Mouse (Mus musculus): ENCODE measurements around the gene Dusp11. TPM values are rescaled to one million over a fixed set of nuclear protein-coding genes. Genes with fewer than 3 reads are reported as not detected.
"Not testable (repeated sequence)": the region's sequence is repeated elsewhere in the genome, so short reads cannot be mapped to it uniquely, and the experiment has no call there.

Gene Dusp11
- polyA plus RNA-seq (2016; fragmentation: Nextera tagmentation; extraction: Ambion mirVana) = 37.0 and 38.0 TPM in 2 replicates

- H3K27me3 ChIP-seq (ENCODE audit: insufficient read depth, poor library complexity, severe bottlenecking) = no peaks in the 10 kb centered on the region
- peak within 1 kb of the TSS; percentile 96 for H3K27ac ChIP-seq
- H3K9me3 ChIP-seq = no peaks in the 10 kb centered on the region
- peak within 1 kb of the TSS; percentile 93 for H3K4me3 ChIP-seq
- under 1% methylated on average over 70 of the region's 70 CpGs for WGBS
- DNase-seq (ENCODE audit: low spot score) = peak; percentile 94
- peaks cover 28% of the 10 kb centered on the region for H3K36me3 ChIP-seq
- peaks cover 10% of the 10 kb centered on the region for H3K4me1 ChIP-seq (replicated peaks)
Observed at GRCm38 (mm10) chr6:85961101-85962091, at the start of gene Dusp11. Gene Dusp11, minus strand, starts transcription at chr6:85961667.

GRCm38 (mm10) chr6:86009980-86010379, 48.5 kb upstream of the Dusp11 start:
- peak; percentile 53 for DNase-seq (ENCODE audit: low spot score)
- H3K9me3 ChIP-seq = no peaks in the 10 kb centered on the region
- no peaks in the 10 kb centered on the region for H3K4me1 ChIP-seq (replicated peaks)
- no peaks in the 10 kb centered on the region for H3K27me3 ChIP-seq (ENCODE audit: insufficient read depth, poor library complexity, severe bottlenecking)
- no peak overlapping the region for H3K4me3 ChIP-seq
- no peak overlapping the region for H3K27ac ChIP-seq
- WGBS = 41% methylated on average over 4 of the region's 4 CpGs
- H3K36me3 ChIP-seq = no peaks in the 10 kb centered on the region

GRCm38 (mm10) chr6:86004271-86005148, 43.0 kb upstream of the Dusp11 start:
- no peaks in the 10 kb centered on the region for H3K27me3 ChIP-seq (ENCODE audit: insufficient read depth, poor library complexity, severe bottlenecking)
- peak; percentile 84 for DNase-seq (ENCODE audit: low spot score)
- H3K4me3 ChIP-seq = peak overlapping the region; percentile 24; the same call in 1 of the 2 replicates
- no peak overlapping the region for H3K27ac ChIP-seq
- peaks cover 6% of the 10 kb centered on the region for H3K4me1 ChIP-seq (replicated peaks)
- H3K9me3 ChIP-seq = no peaks in the 10 kb centered on the region
- H3K36me3 ChIP-seq = no peaks in the 10 kb centered on the region
- WGBS = 14% methylated on average over 18 of the region's 18 CpGs

- 75% methylated on average over 18 of the region's 18 CpGs for WGBS
- Histone ChIP-seq H3K27ac (no peak overlapping the region), H3K9me3 (no peaks in the 10 kb centered on the region), H3K36me3 (no peaks in the 10 kb centered on the region), H3K4me3 (no peak overlapping the region), H3K4me1 (replicated peaks) (peaks cover 6% of the 10 kb centered on the region), H3K27me3 (ENCODE audit: insufficient read depth, poor library complexity, severe bottlenecking) (no peaks in the 10 kb centered on the region)
- no peak for DNase-seq (ENCODE audit: low spot score)
Observed at GRCm38 (mm10) chr6:86003405-86003925, 42.0 kb upstream of the Dusp11 start.

- H3K27ac ChIP-seq; H3K36me3 ChIP-seq; H3K4me3 ChIP-seq; H3K27me3 ChIP-seq (ENCODE audit: insufficient read depth, poor library complexity, severe bottlenecking); DNase-seq (ENCODE audit: low spot score); H3K9me3 ChIP-seq; H3K4me1 ChIP-seq (replicated peaks): not testable (repeated sequence)
- 90% methylated on average over 5 of the region's 5 CpGs for WGBS
Observed at GRCm38 (mm10) chr6:85990774-85991173, 29.3 kb upstream of the Dusp11 start.

- WGBS = 87% methylated on average over 5 of the region's 5 CpGs
- H3K27me3 ChIP-seq (ENCODE audit: insufficient read depth, poor library complexity, severe bottlenecking); H3K4me1 ChIP-seq (replicated peaks); H3K27ac ChIP-seq; DNase-seq (ENCODE audit: low spot score); H3K36me3 ChIP-seq; H3K9me3 ChIP-seq; H3K4me3 ChIP-seq: not testable (repeated sequence)
Observed at GRCm38 (mm10) chr6:85989570-85989969, 28.1 kb upstream of the Dusp11 start.

- no peak for DNase-seq (ENCODE audit: low spot score)
- 79% methylated on average over 8 of the region's 8 CpGs for WGBS
Observed at GRCm38 (mm10) chr6:85984351-85984750, 22.9 kb upstream of the Dusp11 start.

GRCm38 (mm10) chr6:85978736-85979135, 17.3 kb upstream of the Dusp11 start:
- WGBS = 82% methylated on average over 4 of the region's 4 CpGs
- not testable (repeated sequence) for H3K27ac ChIP-seq; H3K36me3 ChIP-seq; H3K9me3 ChIP-seq; DNase-seq (ENCODE audit: low spot score); H3K4me1 ChIP-seq (replicated peaks); H3K27me3 ChIP-seq (ENCODE audit: insufficient read depth, poor library complexity, severe bottlenecking); H3K4me3 ChIP-seq

More at GRCm38 (mm10) chr6:85984351-85984750, 22.9 kb upstream of the Dusp11 start:
- Histone ChIP-seq H3K36me3 (no peaks in the 10 kb centered on the region), H3K9me3 (no peaks in the 10 kb centered on the region), H3K27ac (no peak overlapping the region), H3K4me1 (replicated peaks) (no peaks in the 10 kb centered on the region), H3K4me3 (no peak overlapping the region), H3K27me3 (ENCODE audit: insufficient read depth, poor library complexity, severe bottlenecking) (no peaks in the 10 kb centered on the region)

GRCm38 (mm10) chr6:85976242-85976641, 14.8 kb upstream of the Dusp11 start:
- Histone ChIP-seq H3K4me3 (no peak overlapping the region), H3K27me3 (ENCODE audit: insufficient read depth, poor library complexity, severe bottlenecking) (peaks cover 3% of the 10 kb centered on the region; the same call in 1 of the 2 replicates), H3K9me3 (peaks cover 5% of the 10 kb centered on the region; the same call in 1 of the 2 replicates), H3K4me1 (replicated peaks) (no peaks in the 10 kb centered on the region), H3K27ac (no peak overlapping the region), H3K36me3 (no peaks in the 10 kb centered on the region)
- no peak for DNase-seq (ENCODE audit: low spot score)
- 87% methylated on average over 5 of the region's 5 CpGs for WGBS

- DNase-seq (ENCODE audit: low spot score) = no peak
- 71% methylated on average over 1 of the region's 1 CpGs for WGBS
- peaks cover 3% of the 10 kb centered on the region; the same call in 1 of the 2 replicates for H3K27me3 ChIP-seq (ENCODE audit: insufficient read depth, poor library complexity, severe bottlenecking)
Observed at GRCm38 (mm10) chr6:85975761-85976160, 14.3 kb upstream of the Dusp11 start.

GRCm38 (mm10) chr6:85974941-85975617, 13.6 kb upstream of the Dusp11 start:
- H3K4me3 ChIP-seq = no peak overlapping the region
- 64% methylated on average over 10 of the region's 10 CpGs for WGBS
- peaks cover 5% of the 10 kb centered on the region; the same call in 1 of the 2 replicates for H3K9me3 ChIP-seq
- peaks cover 3% of the 10 kb centered on the region; the same call in 1 of the 2 replicates for H3K27me3 ChIP-seq (ENCODE audit: insufficient read depth, poor library complexity, severe bottlenecking)
- H3K4me1 ChIP-seq (replicated peaks) = no peaks in the 10 kb centered on the region
- no peak overlapping the region for H3K27ac ChIP-seq
- no peaks in the 10 kb centered on the region for H3K36me3 ChIP-seq
- DNase-seq (ENCODE audit: low spot score) = no peak

More at GRCm38 (mm10) chr6:85975761-85976160, 14.3 kb upstream of the Dusp11 start:
- Histone ChIP-seq H3K36me3 (no peaks in the 10 kb centered on the region), H3K4me1 (replicated peaks) (no peaks in the 10 kb centered on the region), H3K27ac (no peak overlapping the region), H3K9me3 (peaks cover 5% of the 10 kb centered on the region; the same call in 1 of the 2 replicates), H3K4me3 (no peak overlapping the region)

GRCm38 (mm10) chr6:85973336-85973735, 11.9 kb upstream of the Dusp11 start:
- Histone ChIP-seq H3K4me1 (replicated peaks) (no peaks in the 10 kb centered on the region), H3K9me3 (no peaks in the 10 kb centered on the region), H3K36me3 (no peaks in the 10 kb centered on the region), H3K4me3 (no peak overlapping the region), H3K27me3 (ENCODE audit: insufficient read depth, poor library complexity, severe bottlenecking) (peaks cover 3% of the 10 kb centered on the region; the same call in 1 of the 2 replicates), H3K27ac (no peak overlapping the region)
- WGBS = 83% methylated on average over 3 of the region's 3 CpGs
- DNase-seq (ENCODE audit: low spot score) = no peak

Data from hindbrain, embryonic 10.5 days (tissue).